Mouse (Mus musculus) C2C12 (cell line): ENCODE measurements around the gene Slc4a4. TPM values are rescaled to one million over a fixed set of nuclear protein-coding genes. Genes with fewer than 3 reads are reported as not detected.

Experiments used
- H3K27me3 ChIP-seq: one replicate; pipeline ENCODE4 v1.6.1; 2011; ENCODE audit not compliant: control insufficient read depth, insufficient read depth, insufficient read length
- H3K36me3 ChIP-seq: one replicate; pipeline ENCODE4 v1.6.1; 2011; ENCODE audit not compliant: control insufficient read depth, insufficient read depth
- H3K4me3 ChIP-seq: one replicate; pipeline ENCODE4 v1.5.1; 2011; ENCODE audit warnings: mild to moderate bottlenecking, control low read depth; ENCODE audit not compliant: poor library complexity, insufficient read depth, severe bottlenecking
- H3K79me2 ChIP-seq: one replicate; pipeline ENCODE4 v1.6.1; 2011; ENCODE audit not compliant: control insufficient read depth, insufficient read depth
- H3K79me3 ChIP-seq: one replicate; pipeline ENCODE4 v1.6.1; 2011; ENCODE audit warnings: low read depth, control low read depth
- H3ac ChIP-seq: one replicate; pipeline ENCODE3; 2011; ENCODE audit warnings: low read depth; ENCODE audit not compliant: control insufficient read depth, insufficient read length
- CEBPB ChIP-seq: IDR thresholded peaks from one replicate; pipeline ENCODE4 v1.6.1; 2011; ENCODE audit warnings: low read depth, mild to moderate bottlenecking, control low read depth, moderate library complexity
- CTCF ChIP-seq: IDR thresholded peaks from one replicate; pipeline ENCODE4 v1.5.1; 2011; ENCODE audit not compliant: control insufficient read depth, insufficient read depth, insufficient read length
- FOSL1 ChIP-seq: IDR thresholded peaks from one replicate; pipeline ENCODE4 v1.8.0; 2011; ENCODE audit warnings: mild to moderate bottlenecking, low read length; ENCODE audit not compliant: poor library complexity, insufficient read depth, severe bottlenecking
- MAX ChIP-seq: IDR thresholded peaks from one replicate; pipeline ENCODE4 v1.6.1; 2011; ENCODE audit warnings: mild to moderate bottlenecking, control low read depth
- MYOD1 ChIP-seq: IDR thresholded peaks from one replicate; pipeline ENCODE4 v1.6.1; 2011; ENCODE audit warnings: low read depth; ENCODE audit not compliant: control insufficient read depth, insufficient read length
- MYOG ChIP-seq: IDR thresholded peaks from one replicate; pipeline ENCODE4 v1.6.1; 2011; ENCODE audit not compliant: control insufficient read depth, insufficient read length; ENCODE audit errors: extremely low read depth
- USF1 ChIP-seq: IDR thresholded peaks from one replicate; pipeline ENCODE4 v1.6.1; 2011; ENCODE audit warnings: low read depth, mild to moderate bottlenecking, control low read depth, moderate library complexity
- polyA plus RNA-seq: library from polyadenylated mRNA; unstranded; fragments of >200 nt; fragmentation: generic; extraction: Trizol; gene quantifications from one replicate; pipeline ENCODE4 v1.2.1, GENCODE M21; 2012; ENCODE audit warnings: missing spikeins

The Slc4a4 gene
- polyA plus RNA-seq, 1 experiment = 0.06 TPM

DNA sequence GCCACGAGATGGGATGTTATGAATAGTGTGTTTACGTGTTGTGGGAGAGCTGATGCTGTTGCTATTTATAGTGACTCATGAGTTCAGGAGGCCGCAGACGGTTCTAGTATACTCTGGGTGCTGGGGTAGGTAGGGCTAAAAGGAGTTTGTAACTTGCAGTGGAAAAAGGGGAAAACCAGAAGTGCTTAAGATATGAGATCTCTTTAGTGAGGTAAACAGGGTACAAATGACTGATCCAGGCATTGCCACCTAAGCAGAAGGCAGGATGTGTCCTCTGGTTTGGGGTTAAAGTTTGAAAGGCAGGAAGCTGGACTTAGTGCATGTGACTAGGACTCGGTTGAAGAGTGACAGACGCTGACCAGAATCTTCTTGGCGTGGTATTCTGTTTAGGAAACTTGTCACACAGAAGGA, 74.7 kb downstream of the Slc4a4 start:
- H3K27me3 ChIP-seq = no peaks in the 10 kb centered on the region
- H3K4me3 ChIP-seq = no peak overlapping the region
- no peak for TF ChIP-seq MYOD1
- TF ChIP-seq MAX = no peak
- no peak for TF ChIP-seq CEBPB
- TF ChIP-seq FOSL1 = no peak
- no peak for TF ChIP-seq CTCF
- TF ChIP-seq USF1 = no peak
- TF ChIP-seq MYOG = no peak
- H3ac ChIP-seq = no peak overlapping the region
- no peaks in the 10 kb centered on the region for H3K79me3 ChIP-seq
- H3K36me3 ChIP-seq = no peaks in the 10 kb centered on the region
- H3K79me2 ChIP-seq = no peaks in the 10 kb centered on the region

GRCm38 (mm10) chr5:88964685-88965290, 78.2 kb downstream of the Slc4a4 start:
- Histone ChIP-seq H3K27me3 (no peaks in the 10 kb centered on the region), H3ac (no peak overlapping the region), H3K79me3 (no peaks in the 10 kb centered on the region), H3K4me3 (no peak overlapping the region), H3K36me3 (no peaks in the 10 kb centered on the region), H3K79me2 (no peaks in the 10 kb centered on the region)
- TF ChIP-seq MYOG (no peak), MYOD1 (peak; percentile 53), CEBPB (peak; percentile 48)

- Histone ChIP-seq H3K27me3 (no peaks in the 10 kb centered on the region), H3K79me3 (no peaks in the 10 kb centered on the region), H3ac (no peak overlapping the region), H3K79me2 (no peaks in the 10 kb centered on the region), H3K36me3 (no peaks in the 10 kb centered on the region), H3K4me3 (no peak overlapping the region)
- peak; percentile 70 for TF ChIP-seq CEBPB
- TF ChIP-seq USF1 = no peak
Observed at GRCm38 (mm10) chr5:88966507-88966906, 79.9 kb downstream of the Slc4a4 start.

- Histone ChIP-seq H3K4me3 (no peak overlapping the region), H3K79me3 (no peaks in the 10 kb centered on the region), H3K36me3 (no peaks in the 10 kb centered on the region), H3K79me2 (no peaks in the 10 kb centered on the region), H3K27me3 (no peaks in the 10 kb centered on the region), H3ac (no peak overlapping the region)
- TF ChIP-seq FOSL1 (no peak), MYOD1 (no peak), MAX (peak; percentile 17), MYOG (no peak), USF1 (no peak)
Observed at GRCm38 (mm10) chr5:88968923-88969639, 82.5 kb downstream of the Slc4a4 start.

GRCm38 (mm10) chr5:88971554-88971953, 84.9 kb downstream of the Slc4a4 start:
- H3ac ChIP-seq = no peak overlapping the region
- H3K36me3 ChIP-seq = no peaks in the 10 kb centered on the region
- H3K4me3 ChIP-seq = no peak overlapping the region
- no peaks in the 10 kb centered on the region for H3K79me3 ChIP-seq
- TF ChIP-seq CTCF = no peak
- TF ChIP-seq CEBPB = no peak
- TF ChIP-seq USF1 = no peak
- H3K27me3 ChIP-seq = no peaks in the 10 kb centered on the region
- no peaks in the 10 kb centered on the region for H3K79me2 ChIP-seq

DNA sequence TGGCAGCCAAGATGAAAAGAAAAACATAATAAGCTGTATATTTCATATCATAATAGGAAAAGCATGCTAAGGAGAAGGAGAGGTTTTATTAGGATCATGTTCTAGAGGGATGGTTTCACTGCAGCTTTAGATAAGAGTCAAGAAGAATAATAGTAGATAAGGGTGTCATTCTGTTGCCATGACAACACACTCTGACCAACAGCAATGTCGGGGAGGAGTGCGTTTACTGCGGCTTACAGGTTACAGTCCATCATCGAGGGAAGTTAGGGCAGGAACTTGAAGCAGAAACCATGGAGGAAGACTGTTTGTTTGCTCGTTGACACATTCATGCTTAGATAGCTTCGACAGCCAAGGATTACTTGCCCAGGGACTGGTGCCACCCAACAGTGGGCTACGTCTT, 85.7 kb downstream of the Slc4a4 start:
- H3K79me3 ChIP-seq = no peaks in the 10 kb centered on the region
- no peaks in the 10 kb centered on the region for H3K36me3 ChIP-seq
- H3K4me3 ChIP-seq = no peak overlapping the region
- no peak overlapping the region for H3ac ChIP-seq
- no peaks in the 10 kb centered on the region for H3K79me2 ChIP-seq
- TF ChIP-seq FOSL1 (no peak), MYOG (no peak), MYOD1 (no peak), CTCF (no peak), MAX (no peak), USF1 (no peak), CEBPB (no peak)
- no peaks in the 10 kb centered on the region for H3K27me3 ChIP-seq
